10 mouse cellular contexts compared by ENCODE assay signal in the genomic region with DNA sequence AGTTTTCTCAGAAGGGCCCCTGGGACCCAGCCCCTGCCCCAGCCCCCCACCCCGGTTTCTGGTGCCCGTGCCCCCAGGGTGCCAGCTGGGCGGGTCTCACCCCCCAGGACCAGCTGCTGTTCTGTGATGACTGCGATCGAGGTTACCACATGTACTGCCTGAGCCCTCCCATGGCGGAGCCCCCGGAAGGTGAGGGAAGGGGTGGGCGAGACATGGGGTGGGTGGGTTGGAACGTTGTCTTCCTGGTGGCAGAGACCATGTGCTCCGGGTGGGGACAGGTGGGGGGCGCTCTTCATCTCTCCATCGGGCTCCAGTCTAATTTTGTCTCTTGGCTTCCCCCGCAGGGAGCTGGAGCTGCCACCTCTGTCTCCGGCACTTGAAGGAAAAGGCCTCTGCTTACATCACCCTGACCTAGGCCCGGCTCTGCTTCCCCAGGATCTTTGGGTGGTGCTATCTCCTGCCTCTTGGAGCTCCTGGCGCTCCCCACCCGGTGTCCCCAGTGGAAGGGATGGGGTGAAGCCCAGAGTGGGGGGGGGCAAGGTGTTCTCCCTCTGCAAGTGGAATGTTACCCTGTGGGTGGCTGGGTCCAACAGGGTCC. TPM values are rescaled to one million over a fixed set of nuclear protein-coding genes. Genes with fewer than 3 reads are reported as not detected.
DNase-seq lines count a peak whose midpoint lies in the region; ATAC-seq and TF ChIP-seq lines count a peak whose summit lies in the region.
"Had no signal": no experiment of that assay in that cellular context is flagged by ENCODE, and none has a peak within 500 bp of the region (broad histone marks: within the 10 kb centered on the region; RNA-seq: fewer than 3 reads in every experiment).

No protein-coding gene starts in this region.

- H3K4me3 ChIP-seq in kidney, embryonic 15.5 days (replicated peaks): no peak overlapping the region
- H3K4me3 ChIP-seq in kidney, embryonic 16.5 days (ENCODE audit: low read length): no peak overlapping the region
- H3K4me3 ChIP-seq in cortical plate, adult 2 months (ENCODE audit: insufficient read depth, low read length): no peak overlapping the region
- H3K4me3 ChIP-seq in hindbrain, embryonic 10.5 days: peak overlapping the region; percentile 44
- H3K4me3 ChIP-seq in midbrain, embryonic 14.5 days (replicated peaks; ENCODE audit: low read depth, low read length): 0 out of 2 replicates have a peak overlapping the region, but pooled peaks have one; percentile 3

- TF ChIP-seq POLR2A in cortical plate, adult 2 months (IDR thresholded peaks at IDR 0.05; ENCODE audit: extremely low read depth, insufficient read depth, low read length): no peak

- H3K9ac ChIP-seq in kidney, embryonic 15.5 days: no peak overlapping the region
- H3K9ac ChIP-seq in kidney, embryonic 16.5 days (replicated peaks; ENCODE audit: low read length): no peak overlapping the region
- peak overlapping the region; percentile 28; the same call in 1 of the 2 replicates for H3K9ac ChIP-seq in midbrain, embryonic 14.5 days (replicated peaks; ENCODE audit: low read length)

- ATAC-seq in kidney, embryonic 15.5 days (replicated peaks; ENCODE audit: low FRiP score): no peak
- no peak for ATAC-seq in kidney, embryonic 16.5 days (ENCODE audit: low FRiP score, low TSS enrichment)
- ATAC-seq in midbrain, embryonic 14.5 days (ENCODE audit: low FRiP score, low TSS enrichment): no peak; the same call in 1 of the 2 replicates
- no peak for ATAC-seq in activated CD4-positive, CD25-positive, alpha-beta regulatory T cell, adult 4 months

- peaks cover 54% of the 10 kb centered on the region for H3K4me1 ChIP-seq in kidney, embryonic 15.5 days
- peaks cover 43% of the 10 kb centered on the region for H3K4me1 ChIP-seq in kidney, embryonic 16.5 days (ENCODE audit: insufficient read depth, low read length)
- H3K4me1 ChIP-seq in cortical plate, adult 2 months (ENCODE audit: control insufficient read depth, insufficient read depth, low read length): peaks cover 21% of the 10 kb centered on the region
- H3K4me1 ChIP-seq in hindbrain, embryonic 10.5 days (replicated peaks): peaks cover 86% of the 10 kb centered on the region
- H3K4me1 ChIP-seq in midbrain, embryonic 14.5 days (ENCODE audit: control insufficient read depth, insufficient read depth, low read length): peaks cover 86% of the 10 kb centered on the region

- H3K27me3 ChIP-seq in kidney, embryonic 15.5 days: peaks cover 19% of the 10 kb centered on the region
- no peaks in the 10 kb centered on the region for H3K27me3 ChIP-seq in kidney, embryonic 16.5 days (ENCODE audit: insufficient read depth, low read length)
- H3K27me3 ChIP-seq in hindbrain, embryonic 10.5 days (ENCODE audit: insufficient read depth, poor library complexity, severe bottlenecking): peaks cover 7% of the 10 kb centered on the region
- H3K27me3 ChIP-seq in midbrain, embryonic 14.5 days (ENCODE audit: control insufficient read depth, insufficient read depth, low read length): no peaks in the 10 kb centered on the region

- no peak for TF ChIP-seq CTCF in cortical plate, adult 2 months (IDR thresholded peaks at IDR 0.05; ENCODE audit: extremely low read depth, insufficient read depth, low read length)

- peak overlapping the region; percentile 70 for H3K27ac ChIP-seq in kidney, embryonic 15.5 days
- H3K27ac ChIP-seq in kidney, embryonic 16.5 days (ENCODE audit: low read length): no peak overlapping the region
- peak overlapping the region; percentile 85 for H3K27ac ChIP-seq in cortical plate, adult 2 months (ENCODE audit: insufficient read depth, low read length)
- peak overlapping the region; percentile 93 for H3K27ac ChIP-seq in hindbrain, embryonic 10.5 days
- peak overlapping the region; percentile 98 for H3K27ac ChIP-seq in midbrain, embryonic 14.5 days (replicated peaks; ENCODE audit: low read depth, low read length)

- DNase-seq in hindbrain, embryonic 10.5 days (ENCODE audit: low spot score): no peak
- no peak for DNase-seq in midbrain, embryonic 14.5 days
- DNase-seq in urinary bladder, postnatal 4 days (ENCODE audit: low spot score in 2 of 2): no peak
- DNase-seq in adrenal gland, adult 18-20 months (ENCODE audit: low spot score in 2 of 2): no peak
- DNase-seq: adrenal gland, postnatal 25 days had no signal

- H3K36me3 ChIP-seq in kidney, embryonic 15.5 days: no peaks in the 10 kb centered on the region
- peaks cover 2% of the 10 kb centered on the region; the same call in 1 of the 2 replicates for H3K36me3 ChIP-seq in kidney, embryonic 16.5 days (ENCODE audit: insufficient read depth, low read length)
- H3K36me3 ChIP-seq in hindbrain, embryonic 10.5 days: peaks cover 49% of the 10 kb centered on the region
- peaks cover 39% of the 10 kb centered on the region for H3K36me3 ChIP-seq in midbrain, embryonic 14.5 days (ENCODE audit: control insufficient read depth, insufficient read depth, low read length)

- H3K9me3 ChIP-seq in kidney, embryonic 15.5 days (replicated peaks): no peaks in the 10 kb centered on the region
- no peaks in the 10 kb centered on the region for H3K9me3 ChIP-seq in kidney, embryonic 16.5 days (ENCODE audit: low read length)
- H3K9me3 ChIP-seq in hindbrain, embryonic 10.5 days: no peaks in the 10 kb centered on the region
- no peaks in the 10 kb centered on the region for H3K9me3 ChIP-seq in midbrain, embryonic 14.5 days (ENCODE audit: control insufficient read depth, low read length)

- H3K4me2 ChIP-seq in kidney, embryonic 15.5 days: 0 out of 2 replicates have a peak overlapping the region, but pooled peaks have one; percentile 42
- no peak overlapping the region for H3K4me2 ChIP-seq in kidney, embryonic 16.5 days (replicated peaks; ENCODE audit: low read depth, low read length)
- peak overlapping the region; percentile 46 for H3K4me2 ChIP-seq in midbrain, embryonic 14.5 days (ENCODE audit: low read length)

- WGBS in kidney, embryonic 15.5 days: 68% methylated on average over 17 of the region's 17 CpGs
- WGBS in kidney, embryonic 16.5 days: 72% methylated on average over 17 of the region's 17 CpGs
- 64% methylated on average over 17 of the region's 17 CpGs for WGBS in hindbrain, embryonic 10.5 days
- WGBS in midbrain, embryonic 14.5 days: 61% methylated on average over 17 of the region's 17 CpGs

RNA-seq across cellular contexts. Expression of gene Dpf1, which starts 12.5 kb away (rescaled TPM):
- 3.1 and 5.9 TPM in 2 replicates for polyA plus RNA-seq in kidney, embryonic 15.5 days (2015; fragmentation: Nextera tagmentation; extraction: Ambion mirVana)
- polyA plus RNA-seq in kidney, embryonic 16.5 days (2015; fragmentation: Nextera tagmentation; extraction: Ambion mirVana): 3.0 and 3.5 TPM in 2 replicates
- polyA plus RNA-seq in cortical plate, adult 2 months (2012; rRNA removed): 59.6 and 65.1 TPM in 2 replicates
- 28.3 and 60.6 TPM in 2 replicates for polyA plus RNA-seq in hindbrain, embryonic 10.5 days (2016; fragmentation: Nextera tagmentation; extraction: Ambion mirVana)
- polyA plus RNA-seq in midbrain, embryonic 14.5 days (2014; fragmentation: Nextera tagmentation; extraction: Ambion mirVana): 203 and 214 TPM in 2 replicates
- not detected for polyA plus RNA-seq in activated CD4-positive, CD25-positive, alpha-beta regulatory T cell, adult 4 months (2017; shearing (Covaris generic))
- total RNA-seq in adrenal gland, adult 18-20 months (2021): 1 to 10 TPM; 1.8 to 4.5 TPM

RNA-seq across cellular contexts. Expression of gene Ppp1r14a, which starts 27.1 kb away (rescaled TPM):
- polyA plus RNA-seq in kidney, embryonic 15.5 days (2015; fragmentation: Nextera tagmentation; extraction: Ambion mirVana): 21.0 and 23.7 TPM in 2 replicates
- polyA plus RNA-seq in kidney, embryonic 16.5 days (2015; fragmentation: Nextera tagmentation; extraction: Ambion mirVana): 19.6 and 25.1 TPM in 2 replicates
- polyA plus RNA-seq in cortical plate, adult 2 months (2012; rRNA removed): 40.8 and 44.7 TPM in 2 replicates
- polyA plus RNA-seq in hindbrain, embryonic 10.5 days (2016; fragmentation: Nextera tagmentation; extraction: Ambion mirVana): 35.5 and 55.7 TPM in 2 replicates
- polyA plus RNA-seq in midbrain, embryonic 14.5 days (2014; fragmentation: Nextera tagmentation; extraction: Ambion mirVana): 0.94 and 3.9 TPM in 2 replicates
- polyA plus RNA-seq in activated CD4-positive, CD25-positive, alpha-beta regulatory T cell, adult 4 months (2017; shearing (Covaris generic)): not detected
- 1 to 10 TPM; 4.8 TPM for total RNA-seq in adrenal gland, adult 18-20 months (2021)
- total RNA-seq: CH12.LX had no signal

RNA-seq across cellular contexts. Expression of gene Spint2, which starts 34.5 kb away (rescaled TPM):
- polyA plus RNA-seq in kidney, embryonic 15.5 days (2015; fragmentation: Nextera tagmentation; extraction: Ambion mirVana): 236 and 245 TPM in 2 replicates
- 270 and 295 TPM in 2 replicates for polyA plus RNA-seq in kidney, embryonic 16.5 days (2015; fragmentation: Nextera tagmentation; extraction: Ambion mirVana)
- 25.9 and 27.4 TPM in 2 replicates for polyA plus RNA-seq in cortical plate, adult 2 months (2012; rRNA removed)
- polyA plus RNA-seq in hindbrain, embryonic 10.5 days (2016; fragmentation: Nextera tagmentation; extraction: Ambion mirVana): 43.7 and 65.7 TPM in 2 replicates
- 52.3 and 66.3 TPM in 2 replicates for polyA plus RNA-seq in midbrain, embryonic 14.5 days (2014; fragmentation: Nextera tagmentation; extraction: Ambion mirVana)
- polyA plus RNA-seq in activated CD4-positive, CD25-positive, alpha-beta regulatory T cell, adult 4 months (2017; shearing (Covaris generic)): 10 to 100 TPM; 66.6 to 70.2 TPM
- total RNA-seq in adrenal gland, adult 18-20 months (2021): 10 to 100 TPM; 48.4 to 83.8 TPM

Comparison
In these comparisons a context has a peak if more than half of its experiments do, and no peak if none do; other contexts are left out.
1. H3K4me3 ChIP-seq: peak in hindbrain, embryonic 10.5 days (single experiment) and midbrain, embryonic 14.5 days (single experiment); none in kidney, embryonic 15.5 days (single experiment), kidney, embryonic 16.5 days (single experiment) and cortical plate, adult 2 months (single experiment).